Mouse (Mus musculus) small intestine, adult 2 months (tissue): ENCODE measurements at regions not wholly inside any gene's neighbourhood (a gene's known extent, or its start where the extent isn't known, plus 50 kb on each side); places are given as distances from the start of the nearest gene placed in this dataset.
A peak's percentile ranks its signal among the peaks of the same experiment; 100 is the strongest.

Source experiments
- H3K27ac ChIP-seq: fragments of 200-500 bp; 2 replicates; pipeline ENCODE4 v1.5.1; 2012; ENCODE audit warnings: low read depth, low read length, control low read depth, inconsistent platforms; ENCODE audit not compliant: insufficient read depth
- H3K27me3 ChIP-seq: fragments of 200-500 bp; 2 replicates; pipeline ENCODE4 v1.6.1; 2012; ENCODE audit warnings: mild to moderate bottlenecking, moderate library complexity, low read length, inconsistent platforms; ENCODE audit not compliant: control insufficient read depth, insufficient read depth
- H3K36me3 ChIP-seq: fragments of 200-500 bp; 2 replicates; pipeline ENCODE4 v1.6.1; 2012; ENCODE audit warnings: mild to moderate bottlenecking, low read length, control low read depth, inconsistent platforms; ENCODE audit not compliant: control insufficient read depth, insufficient read depth
- H3K4me1 ChIP-seq: fragments of 200-500 bp; 2 replicates; pipeline ENCODE4 v1.6.1; 2012; ENCODE audit warnings: low read length, inconsistent platforms, mixed read lengths; ENCODE audit not compliant: control insufficient read depth, insufficient read depth, insufficient read length
- H3K4me3 ChIP-seq: fragments of 200-500 bp; 2 replicates; pipeline ENCODE4 v1.5.1; 2012; ENCODE audit warnings: low read depth, mild to moderate bottlenecking, control low read depth, inconsistent platforms, low read length, moderate library complexity
- CTCF ChIP-seq: fragments of 200-500 bp; IDR thresholded peaks from 2 replicates; pipeline ENCODE4 v1.5.1; 2012; ENCODE audit warnings: low read depth, mild to moderate bottlenecking, control low read depth, inconsistent platforms, low read length, moderate library complexity, mixed read lengths; ENCODE audit not compliant: insufficient replicate concordance, insufficient read length; ENCODE audit errors: extremely low read depth
- POLR2A ChIP-seq: fragments of 200-500 bp; IDR thresholded peaks from 2 replicates; pipeline ENCODE4 v1.6.1; 2012; ENCODE audit warnings: low read depth, mild to moderate bottlenecking, control low read depth, inconsistent platforms, low read length, moderate library complexity
- WGBS: fragments of 180-500 bp; shearing (Covaris S2); methylation state at CpG from one replicate; pipeline ENCODE4 v1.1.7; 2018; 5-methylcytosine and 5-hydroxymethylcytosine counted together

- H3K4me3 ChIP-seq: no peak overlapping the region
- no peaks in the 10 kb centered on the region for H3K36me3 ChIP-seq
- H3K27ac ChIP-seq: peak overlapping the region; percentile 73
- H3K4me1 ChIP-seq: peaks cover 21% of the 10 kb centered on the region
- H3K27me3 ChIP-seq: no peaks in the 10 kb centered on the region
- TF ChIP-seq CTCF: no peak
- TF ChIP-seq POLR2A: no peak
- 37% methylated on average over 2 of the region's 2 CpGs for WGBS
Observed at GRCm38 (mm10) chr2:11377213-11377612, 176.7 kb downstream of the Pfkfb3 start.

GRCm38 (mm10) chr2:11375726-11376454 is 178.0 kb downstream of the Pfkfb3 start:
- Histone ChIP-seq H3K27ac (peak overlapping the region; percentile 57), H3K4me1 (peaks cover 18% of the 10 kb centered on the region)

GRCm38 (mm10) chr2:11375092-11375491 is 178.8 kb downstream of the Pfkfb3 start:
- WGBS: 22% methylated on average over 6 of the region's 6 CpGs
- TF ChIP-seq POLR2A: no peak
- TF ChIP-seq CTCF: no peak
- Histone ChIP-seq H3K4me1 (peaks cover 18% of the 10 kb centered on the region), H3K27me3 (no peaks in the 10 kb centered on the region), H3K4me3 (no peak overlapping the region), H3K27ac (peak overlapping the region; percentile 57; the same call in 1 of the 2 replicates), H3K36me3 (no peaks in the 10 kb centered on the region)

More at GRCm38 (mm10) chr2:11375726-11376454, 178.0 kb downstream of the Pfkfb3 start:
- H3K36me3 ChIP-seq: no peaks in the 10 kb centered on the region
- H3K27me3 ChIP-seq: no peaks in the 10 kb centered on the region
- no peak for TF ChIP-seq POLR2A
- no peak for TF ChIP-seq CTCF
- 32% methylated on average over 10 of the region's 10 CpGs for WGBS
- H3K4me3 ChIP-seq: no peak overlapping the region

- Histone ChIP-seq H3K27ac (no peak overlapping the region), H3K4me1 (peaks cover 4% of the 10 kb centered on the region; the same call in 1 of the 2 replicates), H3K4me3 (no peak overlapping the region), H3K36me3 (no peaks in the 10 kb centered on the region), H3K27me3 (no peaks in the 10 kb centered on the region)
- TF ChIP-seq POLR2A: no peak
- no peak for TF ChIP-seq CTCF
Observed at GRCm38 (mm10) chr2:11370273-11370672, 183.6 kb downstream of the Pfkfb3 start.

GRCm38 (mm10) chr2:11367319-11367718 is 186.6 kb downstream of the Pfkfb3 start:
- TF ChIP-seq CTCF (no peak), POLR2A (no peak)

GRCm38 (mm10) chr2:11365815-11366214 is 188.1 kb downstream of the Pfkfb3 start:
- Histone ChIP-seq H3K4me1 (peaks cover 9% of the 10 kb centered on the region; the same call in 1 of the 2 replicates), H3K36me3 (no peaks in the 10 kb centered on the region), H3K27ac (no peak overlapping the region), H3K27me3 (no peaks in the 10 kb centered on the region), H3K4me3 (no peak overlapping the region)
- no peak for TF ChIP-seq CTCF
- no peak for TF ChIP-seq POLR2A
- WGBS: 81% methylated on average over 3 of the region's 3 CpGs

More at GRCm38 (mm10) chr2:11367319-11367718, 186.6 kb downstream of the Pfkfb3 start:
- Histone ChIP-seq H3K4me3 (no peak overlapping the region), H3K27ac (no peak overlapping the region), H3K27me3 (no peaks in the 10 kb centered on the region), H3K36me3 (no peaks in the 10 kb centered on the region), H3K4me1 (peaks cover 5% of the 10 kb centered on the region; the same call in 1 of the 2 replicates)
- 46% methylated on average over 2 of the region's 2 CpGs for WGBS

GRCm38 (mm10) chr2:11365371-11365770 is 188.5 kb downstream of the Pfkfb3 start:
- 72% methylated on average over 4 of the region's 4 CpGs for WGBS
- no peak overlapping the region for H3K4me3 ChIP-seq
- no peak overlapping the region for H3K27ac ChIP-seq
- TF ChIP-seq POLR2A (no peak), CTCF (no peak)
- no peaks in the 10 kb centered on the region for H3K36me3 ChIP-seq
- peaks cover 11% of the 10 kb centered on the region; the same call in 1 of the 2 replicates for H3K4me1 ChIP-seq
- no peaks in the 10 kb centered on the region for H3K27me3 ChIP-seq
